Mouse (Mus musculus) gastrocnemius, adult 2 months (tissue): ENCODE data around the gene Dlx4. TPM values are rescaled to one million over a fixed set of nuclear protein-coding genes. Genes with fewer than 3 reads are reported as not detected.
A peak's percentile ranks its signal among the peaks of the same experiment; 100 is the strongest.

Source experiments
- DNase-seq: peaks from one replicate; pipeline ENCODE4 v3.0.0; 2022
- H3K27ac ChIP-seq: fragments of 200-600 bp; 2 replicates; pipeline ENCODE4 v1.8.1; 2022; ENCODE audit warnings: mild to moderate bottlenecking
- H3K4me3 ChIP-seq: fragments of 200-600 bp; 2 replicates; pipeline ENCODE4 v1.8.1; 2022; ENCODE audit warnings: mild to moderate bottlenecking, moderate library complexity
- CTCF ChIP-seq: fragments of 200-600 bp; IDR thresholded peaks from 2 replicates; pipeline ENCODE4 v1.8.1; 2022; ENCODE audit warnings: antibody characterized with exemption, mild to moderate bottlenecking, moderate library complexity
- intact Hi-C: fragments of 180-260 bp; cut with DNase I; formaldehyde crosslinking; loops from one replicate; pipeline ENCODE4 v1.15.1; 2025
- long read RNA-seq, 2 experiments: library from polyadenylated mRNA; stranded (forward); transcript quantifications; one replicate each; pipeline ENCODE4 v2.0.0; 2021
- total RNA-seq, 2 experiments: library from RNA; stranded (reverse); gene quantifications; 2 replicates each; pipeline ENCODE4 v1.2.3; 2021

Gene Dlx4
- total RNA-seq: not detected
- long read RNA-seq, experiment 1: 0 reads
- long read RNA-seq, experiment 2: 0 reads

DNA sequence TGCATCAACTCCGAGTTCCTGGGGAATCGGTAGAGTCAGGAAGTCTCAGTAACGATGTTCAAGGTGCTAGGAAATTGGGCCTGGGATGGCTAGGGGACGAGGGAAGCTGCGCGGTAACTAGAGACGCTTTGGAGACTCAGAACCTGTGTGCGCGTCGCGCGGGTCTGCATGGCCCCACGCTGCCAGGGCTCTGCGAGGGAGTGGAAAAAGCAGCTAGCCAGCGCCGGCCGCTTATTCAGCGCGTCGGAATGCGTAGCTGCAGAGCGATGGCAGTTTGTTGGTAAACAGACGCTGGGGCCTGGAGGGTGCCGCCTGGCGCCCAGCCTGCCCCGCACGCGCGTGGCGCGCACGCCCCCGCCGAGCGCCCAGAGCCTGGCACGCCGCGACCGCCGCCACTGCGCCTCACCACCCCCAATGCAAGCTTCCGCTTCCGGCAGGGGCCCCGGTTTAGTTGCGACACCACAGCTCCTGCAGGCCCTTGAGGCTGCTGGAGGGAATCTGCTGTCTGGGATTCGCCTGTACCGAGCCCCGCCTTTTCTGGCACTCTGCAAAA is at the start of gene Dlx4:
Gene Dlx4, minus strand, starts transcription at position 413 of the 553 bp plus-strand sequence.
- no peak for TF ChIP-seq CTCF
- peak within 1 kb of the TSS; percentile 63 for H3K4me3 ChIP-seq
- DNase-seq: peak; percentile 51
- intact Hi-C loops: no loop called here
- H3K27ac ChIP-seq: no peak within 1 kb of the TSS

DNA sequence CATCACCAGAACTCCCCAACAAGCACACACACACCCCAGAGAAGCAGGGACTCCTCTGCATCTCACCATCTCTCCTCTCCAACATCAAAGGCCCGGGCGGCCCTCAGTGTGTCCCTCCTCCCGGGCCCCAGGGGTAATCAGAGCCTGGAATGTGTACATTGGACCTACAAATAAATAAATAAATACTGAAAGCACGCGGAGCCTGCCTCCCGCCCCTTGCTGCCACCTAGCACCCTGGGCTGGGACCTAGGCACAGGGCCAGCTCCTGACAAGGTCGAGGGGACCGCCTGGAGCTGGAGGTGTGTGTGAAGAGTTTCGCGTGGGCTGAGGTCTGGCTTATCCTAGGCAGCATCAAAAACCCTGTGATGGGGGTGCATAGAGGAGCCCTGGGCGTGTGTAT is 43.8 kb upstream of the Dlx4 start:
- no peak for TF ChIP-seq CTCF
- intact Hi-C loops: no loop called here
- Histone ChIP-seq H3K27ac (no peak overlapping the region), H3K4me3 (no peak overlapping the region)
- DNase-seq: no peak

DNA sequence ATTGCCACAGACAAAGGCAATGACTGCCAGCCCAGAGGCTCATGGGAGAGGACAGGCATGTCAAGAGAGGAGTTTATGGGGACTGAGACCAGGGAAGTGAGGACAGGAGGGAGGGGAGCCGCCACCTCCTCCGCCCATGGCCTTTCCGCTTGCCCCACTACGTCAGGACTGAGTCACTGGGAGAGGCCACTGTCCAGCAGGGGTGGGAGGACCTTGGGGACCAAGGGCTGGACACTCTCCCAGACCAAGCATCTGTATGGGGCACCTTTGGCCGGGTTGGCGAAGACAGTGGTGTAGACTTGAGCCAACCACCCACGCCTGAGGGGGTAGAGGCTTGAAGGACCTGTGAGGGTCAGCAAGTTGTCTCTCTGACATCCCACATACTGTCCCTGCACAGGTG is 40.8 kb upstream of the Dlx4 start:
- intact Hi-C loops: no loop called here
- no peak overlapping the region for H3K4me3 ChIP-seq
- no peak overlapping the region for H3K27ac ChIP-seq
- peak; percentile 62 for DNase-seq
- TF ChIP-seq CTCF: no peak

DNA sequence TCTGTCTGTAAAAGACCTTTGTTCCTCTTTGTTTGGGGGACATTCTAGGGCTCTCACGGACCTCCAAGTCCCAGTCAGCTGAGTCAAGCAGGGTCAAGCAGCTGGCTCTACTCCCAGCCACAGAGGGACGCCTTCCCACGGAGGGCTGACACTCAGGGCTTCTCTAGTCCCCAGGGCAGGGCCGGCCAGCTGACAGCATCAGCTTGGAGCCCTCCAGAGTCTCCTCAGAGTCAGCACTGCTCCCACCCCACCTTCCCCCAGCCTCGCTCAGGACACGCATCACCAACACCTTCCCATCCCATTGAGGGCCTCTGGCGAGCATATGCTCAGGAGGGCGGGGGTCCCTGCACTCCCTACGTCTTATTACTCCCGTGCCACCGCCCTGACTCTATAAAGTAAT is 39.6 kb upstream of the Dlx4 start:
- DNase-seq: no peak
- intact Hi-C loops: no loop called here
- H3K4me3 ChIP-seq: no peak overlapping the region
- no peak for TF ChIP-seq CTCF
- H3K27ac ChIP-seq: no peak overlapping the region

GRCm38 (mm10) chr11:95184561-95184960 is 38.5 kb upstream of the Dlx4 start:
- Histone ChIP-seq H3K27ac (no peak overlapping the region), H3K4me3 (no peak overlapping the region)
- no peak for DNase-seq
- intact Hi-C loops: no loop called here
- TF ChIP-seq CTCF: no peak

DNA sequence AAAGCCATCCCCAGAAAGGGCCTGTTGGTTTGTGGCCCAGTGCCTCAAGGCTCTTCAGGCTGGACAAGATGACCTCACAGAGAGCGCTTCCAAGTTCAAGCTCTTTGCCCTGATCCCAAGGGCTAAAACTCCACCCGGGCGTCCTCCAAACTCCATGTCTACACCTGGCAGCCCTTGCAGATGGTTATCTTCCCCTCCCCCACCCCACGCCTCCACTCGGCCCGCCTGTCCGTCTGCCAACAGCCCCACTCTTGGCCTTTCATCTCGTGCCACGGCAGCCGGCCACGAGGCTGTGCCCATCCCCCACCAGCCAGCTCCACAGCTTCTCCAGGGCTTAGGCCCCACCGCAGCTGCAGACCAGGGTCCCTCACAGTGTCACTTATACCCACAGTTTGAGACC is 33.2 kb upstream of the Dlx4 start:
- intact Hi-C loops: no loop called here
- Histone ChIP-seq H3K4me3 (no peak overlapping the region), H3K27ac (no peak overlapping the region)
- TF ChIP-seq CTCF: no peak
- DNase-seq: peak; percentile 42

- Histone ChIP-seq H3K27ac (no peak overlapping the region), H3K4me3 (no peak overlapping the region)
- TF ChIP-seq CTCF: no peak
- DNase-seq: no peak
- intact Hi-C loops: no loop called here
Observed at GRCm38 (mm10) chr11:95165857-95166256, 19.8 kb upstream of the Dlx4 start.

- no peak for TF ChIP-seq CTCF
- Histone ChIP-seq H3K27ac (no peak overlapping the region), H3K4me3 (no peak overlapping the region)
- intact Hi-C loops: no loop called here
- DNase-seq: no peak
Observed at GRCm38 (mm10) chr11:95161708-95162107, 15.6 kb upstream of the Dlx4 start.

- intact Hi-C loops: no loop called here
- TF ChIP-seq CTCF: peak; percentile 32
- no peak overlapping the region for H3K27ac ChIP-seq
- DNase-seq: no peak
- H3K4me3 ChIP-seq: no peak overlapping the region
Observed at GRCm38 (mm10) chr11:95160693-95161092, 14.6 kb upstream of the Dlx4 start.

DNA sequence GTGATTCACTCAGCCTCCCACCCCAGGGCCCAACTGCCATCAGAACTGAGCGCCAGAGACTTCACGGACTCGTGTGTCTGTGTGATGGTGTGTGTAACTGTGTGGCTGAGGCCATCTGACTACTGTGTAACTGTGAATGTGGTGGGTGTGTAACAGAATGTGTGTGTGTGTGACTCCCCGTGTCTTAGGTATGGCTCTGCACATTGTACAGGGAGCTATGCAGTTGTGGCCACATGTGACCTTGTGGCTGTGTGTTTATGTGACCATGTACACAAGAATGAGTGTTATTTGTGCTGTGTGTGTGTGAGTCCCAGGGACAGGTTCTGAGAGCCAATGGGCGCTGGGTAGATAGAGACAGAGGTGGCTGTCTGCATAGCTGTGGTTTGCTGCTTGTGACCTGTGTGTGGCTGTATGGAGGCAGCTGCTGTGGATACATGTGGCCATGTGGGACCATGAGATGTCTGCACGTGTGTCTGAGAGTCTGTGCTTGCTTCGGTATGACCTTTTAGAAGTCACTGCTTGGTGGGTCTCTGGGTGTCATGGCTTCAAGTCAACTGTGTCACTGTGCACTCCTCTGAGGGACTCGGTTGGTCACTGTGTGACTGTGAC is 13.8 kb upstream of the Dlx4 start:
- intact Hi-C loops: no loop called here

GRCm38 (mm10) chr11:95157872-95158271 is 11.8 kb upstream of the Dlx4 start:
- no peak overlapping the region for H3K4me3 ChIP-seq
- DNase-seq: no peak
- TF ChIP-seq CTCF: no peak
- no peak overlapping the region for H3K27ac ChIP-seq
- intact Hi-C loops: no loop called here

More for the DNA sequence above, 13.8 kb upstream of the Dlx4 start:
- no peak for DNase-seq
- Histone ChIP-seq H3K4me3 (no peak overlapping the region), H3K27ac (no peak overlapping the region)
- no peak for TF ChIP-seq CTCF

GRCm38 (mm10) chr11:95157356-95157755 is 11.3 kb upstream of the Dlx4 start:
- Histone ChIP-seq H3K27ac (no peak overlapping the region), H3K4me3 (no peak overlapping the region)
- intact Hi-C loops: no loop called here
- DNase-seq: no peak
- TF ChIP-seq CTCF: no peak

GRCm38 (mm10) chr11:95155511-95155910 is 9.4 kb upstream of the Dlx4 start:
- H3K4me3 ChIP-seq: no peak overlapping the region

DNA sequence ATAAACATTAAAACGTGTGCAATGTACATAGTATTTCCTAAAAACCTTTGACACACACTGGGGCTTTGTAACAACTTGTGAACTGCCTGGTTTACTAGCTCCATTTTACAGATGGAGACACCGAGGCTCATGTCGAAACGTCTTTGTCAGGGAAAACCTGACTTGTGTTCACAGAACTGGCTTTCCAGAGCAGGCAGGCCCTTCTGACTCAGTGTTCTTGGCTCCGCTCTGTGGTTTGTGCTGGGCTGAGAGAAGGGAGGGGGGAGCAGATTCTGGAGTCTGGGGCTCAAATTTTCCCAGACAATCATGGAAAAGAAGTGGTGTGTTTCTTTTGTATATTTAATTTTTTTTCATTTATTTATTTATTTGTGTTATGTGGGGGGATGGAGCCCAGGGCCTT is 7.6 kb upstream of the Dlx4 start:
- intact Hi-C loops: no loop called here
- no peak overlapping the region for H3K27ac ChIP-seq

More at GRCm38 (mm10) chr11:95155511-95155910, 9.4 kb upstream of the Dlx4 start:
- intact Hi-C loops: no loop called here
- no peak for DNase-seq
- H3K27ac ChIP-seq: no peak overlapping the region
- no peak for TF ChIP-seq CTCF

More for the DNA sequence above, 7.6 kb upstream of the Dlx4 start:
- DNase-seq: no peak
- TF ChIP-seq CTCF: no peak
- H3K4me3 ChIP-seq: no peak overlapping the region
